In the genomic region with DNA sequence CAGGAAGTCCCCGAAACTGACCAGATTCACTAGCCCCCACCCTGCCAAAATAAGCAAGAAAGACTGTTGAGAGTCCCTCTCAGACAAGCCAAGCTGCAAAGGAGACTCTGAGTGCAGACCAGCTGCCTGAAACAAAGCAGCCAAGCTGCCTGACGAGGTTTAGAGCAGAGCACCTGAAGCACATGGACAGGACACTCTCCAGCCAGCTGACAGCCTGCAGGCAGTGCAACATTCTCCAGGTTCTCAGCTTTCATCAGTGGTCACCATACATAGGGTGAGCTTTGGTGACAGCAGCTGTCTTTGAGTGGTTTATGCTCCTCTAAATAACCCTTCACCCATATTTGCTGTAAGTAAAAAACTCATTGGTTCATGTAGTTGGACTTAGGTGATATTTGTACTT, we compare ENCODE assay signal across 31 mouse cellular contexts.
"Had no signal": no experiment of that assay in that cellular context is flagged by ENCODE, and none has a peak within 500 bp of the region (broad histone marks: within the 10 kb centered on the region; RNA-seq: fewer than 3 reads in every experiment).

No protein-coding gene starts in this region.

- H3K27ac ChIP-seq: heart, embryonic 10.5 days; heart, embryonic 13.5 days; heart, embryonic 15.5 days; hindbrain, embryonic 10.5 days; hindbrain, embryonic 12.5 days; hindbrain, embryonic 13.5 days; hindbrain, embryonic 14.5 days; hindbrain, embryonic 15.5 days; hindbrain, postnatal 0 days; intestine, embryonic 15.5 days; kidney, embryonic 15.5 days; kidney, postnatal 0 days; layer of hippocampus, adult 2 months had no signal

- H3K4me3 ChIP-seq: heart, embryonic 10.5 days; heart, embryonic 12.5 days; heart, embryonic 13.5 days; heart, embryonic 15.5 days; hindbrain, embryonic 10.5 days; hindbrain, embryonic 12.5 days; hindbrain, embryonic 13.5 days; hindbrain, embryonic 15.5 days; intestine, embryonic 15.5 days; kidney, embryonic 15.5 days; layer of hippocampus, adult 2 months had no signal

- H3K4me2 ChIP-seq: heart, embryonic 11.5 days; heart, embryonic 12.5 days; heart, embryonic 13.5 days; heart, embryonic 15.5 days; hindbrain, embryonic 12.5 days; hindbrain, embryonic 13.5 days; hindbrain, embryonic 14.5 days; hindbrain, embryonic 15.5 days; intestine, embryonic 15.5 days; kidney, embryonic 15.5 days had no signal

- DNase-seq: heart, postnatal 10 days; heart, postnatal 14 days; heart, postnatal 36 days; heart, postnatal 4 days; kidney, adult 11 months; kidney, adult 18-20 months; kidney, adult 2 months; kidney, adult 8-10 months; kidney, adult 9 months; kidney, postnatal 10 days; kidney, postnatal 14 days; kidney, postnatal 25 days; kidney, postnatal 36 days; kidney, postnatal 4 days; layer of hippocampus, adult 9-11 months; layer of hippocampus, postnatal 36 days had no signal

- H3K27me3 ChIP-seq: heart, embryonic 15.5 days; intestine, embryonic 15.5 days had no signal

- H3K36me3 ChIP-seq: heart, embryonic 10.5 days; heart, embryonic 12.5 days; heart, embryonic 13.5 days; heart, embryonic 15.5 days; hindbrain, embryonic 10.5 days; hindbrain, embryonic 12.5 days; hindbrain, embryonic 13.5 days; hindbrain, embryonic 15.5 days; intestine, embryonic 15.5 days; kidney, embryonic 15.5 days had no signal
